Mouse (Mus musculus) hindbrain, postnatal 0 days (tissue): ENCODE results near the gene Ehd1. TPM values are rescaled to one million over a fixed set of nuclear protein-coding genes. Genes with fewer than 3 reads are reported as not detected.
A peak's percentile ranks its signal among the peaks of the same experiment; 100 is the strongest.

Source experiments
- ATAC-seq: fragments of 200-750 bp; cut with Nextera tagmentation; 2 replicates; pipeline ENCODE4 v1.8.0; 2017; ENCODE audit warnings: mild to moderate bottlenecking, moderate TSS enrichment, moderate library complexity
- DNase-seq: peaks from one replicate; pipeline ENCODE4 v3.0.0-alpha.2; 2015; ENCODE audit warnings: low spot score
- H3K27ac ChIP-seq: fragments of 300-500 bp; sonication (generic); 2 replicates; pipeline ENCODE4 v1.5.1; 2014; ENCODE audit warnings: mild to moderate bottlenecking
- H3K27me3 ChIP-seq: fragments of 300-500 bp; sonication (generic); 2 replicates; pipeline ENCODE4 v1.6.1; 2014; ENCODE audit warnings: low read length, mixed read lengths; ENCODE audit not compliant: insufficient read depth
- H3K36me3 ChIP-seq: fragments of 300-500 bp; sonication (generic); 2 replicates; pipeline ENCODE4 v1.6.1; 2014; ENCODE audit warnings: low read length, mixed read lengths; ENCODE audit not compliant: insufficient read depth
- H3K4me1 ChIP-seq: fragments of 300-500 bp; sonication (generic); 2 replicates; pipeline ENCODE4 v1.6.1; 2014; ENCODE audit warnings: antibody characterized with exemption, low read length, mixed read lengths; ENCODE audit not compliant: insufficient read depth
- H3K4me2 ChIP-seq: fragments of 300-500 bp; sonication (generic); 2 replicates; pipeline ENCODE4 v1.6.1; 2014; ENCODE audit warnings: low read depth, mild to moderate bottlenecking, low read length, moderate library complexity, mixed read lengths
- H3K4me3 ChIP-seq: fragments of 300-500 bp; sonication (generic); 2 replicates; pipeline ENCODE4 v1.5.1; 2014; ENCODE audit warnings: low read length
- H3K9ac ChIP-seq: fragments of 300-500 bp; sonication (generic); replicated peaks from 2 replicates; pipeline ENCODE4 v1.6.1; 2014; ENCODE audit warnings: mild to moderate bottlenecking, low read length, moderate library complexity, mixed read lengths
- H3K9me3 ChIP-seq: fragments of 300-500 bp; sonication (generic); 2 replicates; pipeline ENCODE4 v1.6.1; 2016; ENCODE audit warnings: low read length, mixed read lengths
- CTCF ChIP-seq: IDR thresholded peaks from 2 replicates; pipeline ENCODE4 v1.5.1; 2016; ENCODE audit warnings: antibody characterized with exemption, control low read depth, low read depth
- WGBS: fragments of 180-500 bp; shearing (Covaris S2); extraction: QIAGEN DNeasy Blood & Tissue Kit; methylation state at CpG from one replicate; pipeline ENCODE4 v1.1.7; 2014; 5-methylcytosine and 5-hydroxymethylcytosine counted together
- polyA plus RNA-seq: library from polyadenylated mRNA; unstranded; fragments of >200 nt; fragmentation: Nextera tagmentation; extraction: Ambion mirVana; gene quantifications from 2 replicates; pipeline ENCODE4 v1.2.1, GENCODE M21; 2015
- total RNA-seq: library from RNA; depleted of rRNA; stranded (reverse); fragments of >200 nt; gene quantifications from 2 replicates; pipeline ENCODE4 v1.2.3, GENCODE M21; 2014

The Ehd1 gene
- total and polyA plus RNA-seq, 2 experiments from 2014 or later: 77.5 to 135 TPM

DNA sequence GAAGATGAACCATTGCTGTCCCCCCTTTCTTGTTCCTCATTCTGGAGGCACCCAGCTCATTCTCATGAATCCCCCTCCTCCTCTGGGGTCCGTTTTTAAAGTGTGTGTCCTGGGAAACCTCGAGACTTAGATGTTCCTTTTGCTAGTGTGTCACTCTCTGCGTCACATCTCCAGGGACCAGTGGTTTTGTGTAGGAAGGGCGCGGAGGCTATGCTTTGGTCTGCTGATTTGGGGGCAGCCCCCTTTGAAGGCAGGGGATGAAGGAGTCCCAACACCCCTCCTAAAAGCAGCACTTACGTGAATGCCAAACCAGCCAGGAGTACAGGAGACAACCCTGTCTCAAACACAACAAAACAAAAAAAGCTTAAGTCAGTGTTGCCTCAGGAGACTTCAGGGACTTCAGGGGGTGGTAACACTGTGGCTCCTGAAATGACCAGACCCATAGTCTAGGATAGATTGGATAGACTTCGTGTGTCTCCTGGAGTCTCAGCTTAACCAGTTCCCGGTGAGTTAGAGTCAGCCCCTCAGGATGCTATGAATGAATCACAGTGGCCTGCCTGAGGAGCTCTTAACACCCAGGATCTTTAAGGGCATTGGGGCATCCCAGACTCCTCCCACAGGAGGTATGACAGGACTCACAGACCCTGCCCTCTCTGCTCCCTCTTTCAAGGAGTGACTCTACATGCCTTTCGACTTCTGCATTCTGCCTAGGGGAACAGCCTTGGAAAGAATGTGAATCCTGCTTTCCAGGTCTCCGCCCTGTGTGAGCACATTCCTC, 1.3 kb downstream of the Ehd1 start:
- WGBS: 4% methylated on average over 10 of the region's 10 CpGs
- Histone ChIP-seq H3K36me3 (peaks cover 16% of the 10 kb centered on the region), H3K4me3 (peak overlapping the region; percentile 61), H3K4me2 (peak overlapping the region; percentile 92), H3K9me3 (no peaks in the 10 kb centered on the region), H3K27ac (peak overlapping the region; percentile 75; the same call in 1 of the 2 replicates), H3K27me3 (no peaks in the 10 kb centered on the region), H3K9ac (peak overlapping the region; percentile 82), H3K4me1 (peaks cover 33% of the 10 kb centered on the region)
- peak; percentile 30 for DNase-seq
- no peak for TF ChIP-seq CTCF
- ATAC-seq: no peak

GRCm38 (mm10) chr19:6278439-6279073, 2.0 kb downstream of the Ehd1 start:
- no peak overlapping the region; the same call in 1 of the 2 replicates for H3K27ac ChIP-seq
- peaks cover 19% of the 10 kb centered on the region for H3K36me3 ChIP-seq
- no peak for DNase-seq
- no peak for TF ChIP-seq CTCF
- peak overlapping the region; percentile 92 for H3K4me2 ChIP-seq
- ATAC-seq: no peak
- H3K4me1 ChIP-seq: peaks cover 33% of the 10 kb centered on the region
- H3K9me3 ChIP-seq: no peaks in the 10 kb centered on the region
- peak overlapping the region; percentile 82 for H3K9ac ChIP-seq
- WGBS: 36% methylated on average over 6 of the region's 6 CpGs
- peak overlapping the region; percentile 61 for H3K4me3 ChIP-seq
- H3K27me3 ChIP-seq: no peaks in the 10 kb centered on the region

- Histone ChIP-seq H3K4me2 (peak overlapping the region; percentile 92), H3K36me3 (peaks cover 22% of the 10 kb centered on the region), H3K4me3 (no peak overlapping the region), H3K27ac (0 out of 2 replicates have a peak overlapping the region, but pooled peaks have one; percentile 15), H3K9me3 (no peaks in the 10 kb centered on the region), H3K27me3 (no peaks in the 10 kb centered on the region), H3K9ac (peak overlapping the region; percentile 82; the same call in 1 of the 2 replicates), H3K4me1 (peaks cover 33% of the 10 kb centered on the region)
- no peak for DNase-seq
- WGBS: 82% methylated on average over 6 of the region's 6 CpGs
- ATAC-seq: no peak
- TF ChIP-seq CTCF: no peak
Observed at GRCm38 (mm10) chr19:6279481-6280144, 3.1 kb downstream of the Ehd1 start.

GRCm38 (mm10) chr19:6280554-6280953, 4.0 kb downstream of the Ehd1 start:
- DNase-seq (no peak), ATAC-seq (no peak)
- no peak overlapping the region for H3K4me2 ChIP-seq
- no peak overlapping the region for H3K4me3 ChIP-seq
- no peak for TF ChIP-seq CTCF
- H3K27ac ChIP-seq: no peak overlapping the region
- no peaks in the 10 kb centered on the region for H3K9me3 ChIP-seq
- H3K27me3 ChIP-seq: no peaks in the 10 kb centered on the region
- WGBS: 87% methylated on average over 7 of the region's 7 CpGs
- H3K4me1 ChIP-seq: peaks cover 33% of the 10 kb centered on the region
- no peak overlapping the region; the same call in 1 of the 2 replicates for H3K9ac ChIP-seq
- peaks cover 22% of the 10 kb centered on the region for H3K36me3 ChIP-seq

DNA sequence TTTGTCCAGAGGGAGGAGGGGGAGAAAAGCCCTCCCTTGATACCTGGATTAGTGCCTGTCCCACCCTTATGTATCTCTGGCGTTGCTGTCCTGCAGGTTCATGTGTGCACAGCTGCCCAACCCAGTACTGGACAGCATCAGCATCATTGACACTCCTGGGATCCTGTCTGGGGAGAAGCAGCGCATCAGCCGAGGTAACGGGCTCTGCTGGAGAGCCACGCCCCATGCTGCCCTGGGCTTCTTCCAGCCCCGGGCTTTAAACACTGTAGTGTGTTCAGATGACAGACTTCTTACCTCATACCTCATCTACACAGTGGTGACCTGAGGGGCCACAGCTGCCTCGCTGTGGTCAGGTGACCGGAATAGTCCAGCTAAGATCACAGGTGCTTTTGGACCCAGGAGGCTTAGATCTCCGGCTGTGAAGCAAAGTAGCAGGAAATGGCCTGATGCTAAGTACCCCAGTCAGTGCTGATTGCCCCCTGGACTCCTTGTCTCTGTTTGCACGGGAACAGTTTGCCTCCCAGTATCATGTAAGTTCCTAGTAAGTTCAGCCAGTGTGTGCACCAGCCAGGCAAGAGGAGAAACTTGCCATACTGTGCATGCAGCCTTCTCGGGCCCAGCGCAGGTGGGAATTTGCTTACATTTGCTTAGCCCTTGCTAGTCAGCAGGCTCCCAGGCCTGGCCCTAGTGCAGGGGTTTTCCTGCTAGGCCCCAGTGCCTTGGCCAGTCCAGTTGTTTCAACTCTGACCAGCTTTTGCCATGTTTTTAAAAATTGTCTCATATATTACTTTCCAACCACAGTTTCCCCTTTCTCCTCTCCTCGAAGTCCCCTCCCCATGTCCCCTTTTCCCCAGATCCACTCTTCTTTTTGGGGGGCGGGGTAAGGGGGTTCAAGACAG, 4.8 kb downstream of the Ehd1 start:
- 88% methylated on average over 14 of the region's 14 CpGs for WGBS
- no peak for TF ChIP-seq CTCF
- peaks cover 22% of the 10 kb centered on the region for H3K36me3 ChIP-seq
- H3K4me2 ChIP-seq: no peak overlapping the region
- no peak for ATAC-seq
- H3K9ac ChIP-seq: no peak overlapping the region
- no peaks in the 10 kb centered on the region for H3K27me3 ChIP-seq
- no peak overlapping the region for H3K4me3 ChIP-seq
- no peaks in the 10 kb centered on the region for H3K9me3 ChIP-seq
- DNase-seq: no peak
- H3K27ac ChIP-seq: no peak overlapping the region
- H3K4me1 ChIP-seq: peaks cover 26% of the 10 kb centered on the region

DNA sequence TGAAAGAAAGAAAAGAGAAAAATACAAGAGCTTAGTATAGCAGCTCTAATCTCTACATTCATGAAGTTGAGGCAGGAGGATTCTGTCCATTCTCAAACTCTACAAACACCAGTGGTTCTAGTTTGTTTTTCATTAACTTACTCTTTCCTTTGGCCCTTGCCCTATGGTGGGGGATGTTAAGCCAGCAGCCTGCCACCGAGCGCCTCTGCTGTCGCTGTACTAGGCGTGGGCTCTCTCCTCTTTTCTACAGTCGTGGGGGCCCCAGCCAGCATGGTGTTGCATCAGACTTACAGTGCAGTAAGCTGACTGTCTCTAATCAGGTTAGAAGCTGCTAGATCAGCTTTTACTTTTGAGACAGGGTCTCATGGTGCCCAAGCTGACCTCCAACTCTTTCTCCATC, 6.5 kb downstream of the Ehd1 start:
- WGBS: 78% methylated on average over 5 of the region's 5 CpGs
- peaks cover 22% of the 10 kb centered on the region for H3K36me3 ChIP-seq
- no peak for ATAC-seq

More for the DNA sequence above, 6.5 kb downstream of the Ehd1 start:
- no peak for DNase-seq
- Histone ChIP-seq H3K9ac (no peak overlapping the region), H3K9me3 (no peaks in the 10 kb centered on the region), H3K27me3 (no peaks in the 10 kb centered on the region), H3K27ac (no peak overlapping the region), H3K4me3 (no peak overlapping the region), H3K4me1 (peaks cover 21% of the 10 kb centered on the region), H3K4me2 (no peak overlapping the region)
- TF ChIP-seq CTCF: no peak
